Mouse (Mus musculus): Measurements from ENCODE around the gene Clip2.
A peak's percentile ranks its signal among the peaks of the same experiment; 100 is the strongest.

GRCm38 (mm10) chr5:134539891-134540290, 12.3 kb downstream of the Clip2 start:
- TF ChIP-seq CTCF (IDR thresholded peaks at IDR 0.05; ENCODE audit: low read depth, low read length) (no peak), EP300 (IDR thresholded peaks at IDR 0.05; ENCODE audit: insufficient read depth, low read depth, low read length) (0 out of 2 replicates have a peak, but pooled peaks have one; percentile 59)

Measured in ES-Bruce4 (cell line).